12 mouse cellular contexts compared by ENCODE assay signal in genomic region chr10:80693401-80694045, GRCm38 (mm10). TPM values are rescaled to one million over a fixed set of nuclear protein-coding genes. Genes with fewer than 3 reads are reported as not detected.
A peak's percentile ranks its signal among the peaks of the same experiment; 100 is the strongest.
DNase-seq lines count a peak whose midpoint lies in the region; ATAC-seq and TF ChIP-seq lines count a peak whose summit lies in the region.
"Had no signal": no experiment of that assay in that cellular context is flagged by ENCODE, and none has a peak within 500 bp of the region (broad histone marks: within the 10 kb centered on the region; RNA-seq: fewer than 3 reads in every experiment).

No protein-coding gene starts in this region.

- H3K9ac ChIP-seq in heart, embryonic 13.5 days = peak overlapping the region; percentile 19
- peak overlapping the region; percentile 11; the same call in 1 of the 2 replicates for H3K9ac ChIP-seq in liver, postnatal 0 days (replicated peaks)
- H3K9ac ChIP-seq: intestine, embryonic 15.5 days had no signal

- WGBS in heart, embryonic 13.5 days = 86% methylated on average over 12 of the region's 12 CpGs
- 38% methylated on average over 12 of the region's 12 CpGs for WGBS in bone marrow, adult 2 months
- 69% methylated on average over 12 of the region's 12 CpGs for WGBS in liver, postnatal 0 days (ENCODE audit: insufficient replicate concordance)

- H3K27me3 ChIP-seq in heart, embryonic 13.5 days (replicated peaks) = no peaks in the 10 kb centered on the region
- H3K27me3 ChIP-seq in liver, postnatal 0 days (ENCODE audit: insufficient read depth, low read length) = no peaks in the 10 kb centered on the region
- H3K27me3 ChIP-seq: intestine, embryonic 15.5 days had no signal

- no peak for ATAC-seq in heart, embryonic 13.5 days (ENCODE audit: extremely low read depth, insufficient number of reproducible peaks, low FRiP score, low TSS enrichment)
- ATAC-seq in liver, postnatal 0 days = no peak
- ATAC-seq: intestine, embryonic 15.5 days had no signal

- TF ChIP-seq CTCF in bone marrow, adult 2 months (IDR thresholded peaks at IDR 0.05; ENCODE audit: control insufficient read depth, insufficient read depth, low read length) = no peak
- TF ChIP-seq CTCF in liver, postnatal 0 days (IDR thresholded peaks at IDR 0.05; ENCODE audit: low read depth) = no peak

- DNase-seq in heart, postnatal 4 days = no peak
- DNase-seq in lung, postnatal 36 days = peak; percentile 40
- no peak for DNase-seq in lung, postnatal 25 days (ENCODE audit: low spot score)
- no peak for DNase-seq in liver, postnatal 0 days
- DNase-seq in adrenal gland, postnatal 10 days = no peak
- no peak for DNase-seq in gastrocnemius, postnatal 10 days
- DNase-seq: cerebellum, postnatal 14 days; layer of hippocampus, postnatal 36 days; right cerebral cortex, adult 18-20 months had no signal

- peaks cover 45% of the 10 kb centered on the region for H3K4me1 ChIP-seq in heart, embryonic 13.5 days
- peaks cover 39% of the 10 kb centered on the region for H3K4me1 ChIP-seq in bone marrow, adult 2 months (ENCODE audit: control insufficient read depth, insufficient read depth, low read length)
- peaks cover 65% of the 10 kb centered on the region for H3K4me1 ChIP-seq in liver, postnatal 0 days (ENCODE audit: insufficient read depth)

- H3K9me3 ChIP-seq in heart, embryonic 13.5 days = no peaks in the 10 kb centered on the region
- no peaks in the 10 kb centered on the region for H3K9me3 ChIP-seq in liver, postnatal 0 days (ENCODE audit: low read length)
- H3K9me3 ChIP-seq: intestine, embryonic 15.5 days had no signal

- no peak overlapping the region for H3K4me3 ChIP-seq in heart, embryonic 13.5 days
- H3K4me3 ChIP-seq in bone marrow, adult 2 months (replicated peaks; ENCODE audit: control insufficient read depth, low read depth, low read length) = peak overlapping the region; percentile 8
- H3K4me3 ChIP-seq in liver, postnatal 0 days (ENCODE audit: low read depth, low read length) = no peak overlapping the region
- H3K4me3 ChIP-seq: intestine, embryonic 15.5 days had no signal

- TF ChIP-seq EP300 in liver, postnatal 0 days (IDR thresholded peaks at IDR 0.05; ENCODE audit: low read depth) = no peak

- peaks cover 66% of the 10 kb centered on the region for H3K36me3 ChIP-seq in heart, embryonic 13.5 days
- peaks cover 31% of the 10 kb centered on the region for H3K36me3 ChIP-seq in liver, postnatal 0 days (replicated peaks; ENCODE audit: insufficient read depth, low read length)

- no peak for TF ChIP-seq POLR2A in bone marrow, adult 2 months (IDR thresholded peaks at IDR 0.05; ENCODE audit: borderline replicate concordance, control insufficient read depth, low read depth, low read length)

- H3K27ac ChIP-seq in heart, embryonic 13.5 days (replicated peaks) = no peak overlapping the region
- peak overlapping the region; percentile 93 for H3K27ac ChIP-seq in bone marrow, adult 2 months (ENCODE audit: control insufficient read depth, insufficient read depth, low read depth, low read length, poor library complexity)
- H3K27ac ChIP-seq in liver, postnatal 0 days (ENCODE audit: low read depth) = peak overlapping the region; percentile 95
- H3K27ac ChIP-seq: intestine, embryonic 15.5 days had no signal

- no peak overlapping the region for H3K4me2 ChIP-seq in heart, embryonic 13.5 days
- peak overlapping the region; percentile 42; the same call in 1 of the 2 replicates for H3K4me2 ChIP-seq in liver, postnatal 0 days (ENCODE audit: low read depth, low read length)
- H3K4me2 ChIP-seq: intestine, embryonic 15.5 days had no signal

RNA-seq across cellular contexts. Expression of gene Mob3a, which starts 8.3 kb away (rescaled TPM):
- polyA plus RNA-seq in heart, embryonic 13.5 days (2015; fragmentation: Nextera tagmentation; extraction: Ambion mirVana) = 26.0 and 27.2 TPM in 2 replicates
- 10 to 100 TPM; 12.5 to 13.0 TPM for total RNA-seq in heart, postnatal 4 days (2021)
- polyA plus RNA-seq in bone marrow, adult 2 months (2011; ENCODE audit: insufficient read depth, insufficient read length, low replicate concordance, missing spikeins) = 16.3 and 45.8 TPM in 2 replicates
- 14.7 and 17.3 TPM in 2 replicates for polyA plus RNA-seq in liver, postnatal 0 days (2015; fragmentation: Nextera tagmentation; extraction: Ambion mirVana)
- total RNA-seq in adrenal gland, postnatal 10 days (2021) = 10 to 100 TPM; 17.7 to 20.1 TPM
- 10 to 100 TPM in 1 of 2 experiments, 1 to 10 TPM in 1; 8.6 to 13.1 TPM for total RNA-seq in gastrocnemius, postnatal 10 days (2021)

RNA-seq across cellular contexts. Expression of gene Izumo4, which starts 8.5 kb away (rescaled TPM):
- polyA plus RNA-seq in heart, embryonic 13.5 days (2015; fragmentation: Nextera tagmentation; extraction: Ambion mirVana) = 12.7 and 13.5 TPM in 2 replicates
- total RNA-seq in heart, postnatal 4 days (2021) = 1 to 10 TPM; 3.2 to 4.6 TPM
- 22.9 and 33.3 TPM in 2 replicates for polyA plus RNA-seq in bone marrow, adult 2 months (2011; ENCODE audit: insufficient read depth, insufficient read length, low replicate concordance, missing spikeins)
- 7.9 and 10.4 TPM in 2 replicates for polyA plus RNA-seq in liver, postnatal 0 days (2015; fragmentation: Nextera tagmentation; extraction: Ambion mirVana)
- 10 to 100 TPM in 1 of 2 experiments, 1 to 10 TPM in 1; 6.9 to 13.1 TPM for total RNA-seq in adrenal gland, postnatal 10 days (2021)
- 1 to 10 TPM; 4.3 to 6.1 TPM for total RNA-seq in gastrocnemius, postnatal 10 days (2021)

RNA-seq across cellular contexts. Expression of gene Mknk2, which starts 15.6 kb away (rescaled TPM):
- 78.2 and 78.7 TPM in 2 replicates for polyA plus RNA-seq in heart, embryonic 13.5 days (2015; fragmentation: Nextera tagmentation; extraction: Ambion mirVana)
- 100 to 1,000 TPM; 105 TPM for total RNA-seq in heart, postnatal 4 days (2021)
- 70.5 and 89.6 TPM in 2 replicates for polyA plus RNA-seq in bone marrow, adult 2 months (2011; ENCODE audit: insufficient read depth, insufficient read length, low replicate concordance, missing spikeins)
- polyA plus RNA-seq in liver, postnatal 0 days (2015; fragmentation: Nextera tagmentation; extraction: Ambion mirVana) = 45.8 and 46.1 TPM in 2 replicates
- 100 to 1,000 TPM; 249 to 298 TPM for total RNA-seq in adrenal gland, postnatal 10 days (2021)
- total RNA-seq in gastrocnemius, postnatal 10 days (2021) = 100 to 1,000 TPM; 142 to 160 TPM

RNA-seq across cellular contexts. Expression of gene Btbd2, which starts 36.7 kb away (rescaled TPM):
- polyA plus RNA-seq in heart, embryonic 13.5 days (2015; fragmentation: Nextera tagmentation; extraction: Ambion mirVana) = 50.9 and 53.7 TPM in 2 replicates
- 10 to 100 TPM; 42.2 to 42.4 TPM for total RNA-seq in heart, postnatal 4 days (2021)
- polyA plus RNA-seq in bone marrow, adult 2 months (2011; ENCODE audit: insufficient read depth, insufficient read length, low replicate concordance, missing spikeins) = 7.0 and 22.1 TPM in 2 replicates
- polyA plus RNA-seq in liver, postnatal 0 days (2015; fragmentation: Nextera tagmentation; extraction: Ambion mirVana) = 10.7 and 11.5 TPM in 2 replicates
- 10 to 100 TPM; 50.4 to 65.3 TPM for total RNA-seq in adrenal gland, postnatal 10 days (2021)
- 10 to 100 TPM; 39.9 to 40.3 TPM for total RNA-seq in gastrocnemius, postnatal 10 days (2021)

RNA-seq across cellular contexts. Expression of gene Ap3d1, which starts 48.5 kb away (rescaled TPM):
- 44.0 and 46.4 TPM in 2 replicates for polyA plus RNA-seq in heart, embryonic 13.5 days (2015; fragmentation: Nextera tagmentation; extraction: Ambion mirVana)
- 10 to 100 TPM; 47.8 to 53.8 TPM for total RNA-seq in heart, postnatal 4 days (2021)
- 35.9 and 68.0 TPM in 2 replicates for polyA plus RNA-seq in bone marrow, adult 2 months (2011; ENCODE audit: insufficient read depth, insufficient read length, low replicate concordance, missing spikeins)
- polyA plus RNA-seq in liver, postnatal 0 days (2015; fragmentation: Nextera tagmentation; extraction: Ambion mirVana) = 16.4 and 19.0 TPM in 2 replicates
- 10 to 100 TPM; 64.7 to 82.6 TPM for total RNA-seq in adrenal gland, postnatal 10 days (2021)
- total RNA-seq in gastrocnemius, postnatal 10 days (2021) = 10 to 100 TPM; 27.7 to 37.1 TPM
